Mouse (Mus musculus): ENCODE results near the gene Pde11a. TPM values are rescaled to one million over a fixed set of nuclear protein-coding genes. Genes with fewer than 3 reads are reported as not detected.

The Pde11a gene
- total RNA-seq, 2 experiments from 2014 or later: 8.0 to 8.5 TPM

DNA sequence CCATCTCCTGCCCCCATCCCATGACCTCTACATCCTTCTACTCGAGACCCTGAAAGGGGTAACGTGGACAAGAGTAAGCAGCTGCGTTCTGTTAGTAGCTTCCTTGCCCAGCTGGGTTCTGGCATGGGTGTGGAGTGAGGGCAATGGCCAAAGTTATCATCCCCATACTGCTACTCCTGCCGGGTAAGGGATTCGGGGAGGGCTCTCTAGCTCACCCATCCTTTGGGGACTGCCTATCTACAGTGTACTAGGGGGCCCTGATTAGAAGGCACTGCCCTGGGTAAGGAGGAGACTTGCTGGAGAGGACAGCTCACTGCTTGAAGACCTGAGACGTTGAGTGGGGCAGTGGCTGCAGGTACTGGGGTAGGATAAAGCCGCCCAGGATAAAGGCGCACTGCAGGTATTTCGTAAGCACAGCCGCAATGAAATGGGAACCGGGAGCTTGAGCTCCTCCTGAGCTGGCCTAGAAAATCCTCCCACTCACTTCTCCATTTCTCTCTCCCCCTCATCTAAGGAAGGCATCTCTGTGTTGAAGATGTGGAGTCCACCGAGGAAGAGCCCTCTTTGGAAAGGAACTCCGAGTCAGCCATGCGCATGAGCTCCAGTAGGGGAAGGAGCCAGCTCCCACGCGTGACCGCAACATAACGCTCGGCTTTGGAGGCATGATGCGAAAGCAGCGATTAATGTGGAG, 15.2 kb downstream of the Pde11a start:
- no peak for DNase-seq (ENCODE audit: low spot score in 2 of 2)

DNA sequence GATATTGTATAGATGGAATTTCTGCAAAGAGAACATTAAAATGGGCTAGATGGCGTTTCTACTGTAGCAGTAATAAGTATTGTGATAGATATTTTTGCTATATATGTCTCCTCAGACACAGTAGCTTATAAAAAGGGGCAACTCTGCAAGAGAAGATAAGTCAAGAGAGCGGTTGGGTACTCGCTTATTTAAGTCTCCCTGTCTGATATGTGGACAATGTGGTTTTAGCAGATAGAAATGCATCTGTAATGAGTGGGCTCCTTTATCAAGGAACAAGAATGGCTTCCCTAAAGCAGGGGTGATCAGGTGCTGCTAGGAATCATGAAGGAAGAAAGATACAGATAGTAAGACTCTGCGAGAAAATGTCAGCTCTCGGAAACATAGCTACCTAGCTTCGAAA, 18.2 kb downstream of the Pde11a start:
- no peak for DNase-seq (ENCODE audit: low spot score in 2 of 2)

GRCm38 (mm10) chr2:76319231-76319630, 19.3 kb downstream of the Pde11a start:
- DNase-seq (ENCODE audit: low spot score in 2 of 2): no peak

- no peak for DNase-seq (ENCODE audit: low spot score in 2 of 2)
These were observed 50.9 kb downstream of the Pde11a start for GRCm38 (mm10) chr2:76287671-76288070.

- peak in 1 of 2 experiments; percentile 30 for DNase-seq (ENCODE audit: low spot score in 2 of 2)
These were observed 52.3 kb downstream of the Pde11a start for GRCm38 (mm10) chr2:76286288-76286740.

- no peak for DNase-seq (ENCODE audit: low spot score in 2 of 2)
These were observed 53.4 kb downstream of the Pde11a start for GRCm38 (mm10) chr2:76285150-76285549.

- DNase-seq (ENCODE audit: low spot score in 2 of 2): peak; percentile 83 to 94
These were observed 55.0 kb downstream of the Pde11a start for GRCm38 (mm10) chr2:76283378-76284132.

- DNase-seq (ENCODE audit: low spot score in 2 of 2): no peak
These were observed 69.1 kb downstream of the Pde11a start for GRCm38 (mm10) chr2:76269494-76269893.

- peak in 1 of 2 experiments; percentile 41 for DNase-seq (ENCODE audit: low spot score in 2 of 2)
These were observed 71.2 kb downstream of the Pde11a start for GRCm38 (mm10) chr2:76267335-76267734.

- peak in 1 of 2 experiments; percentile 37 for DNase-seq (ENCODE audit: low spot score in 2 of 2)
These were observed 72.0 kb downstream of the Pde11a start for GRCm38 (mm10) chr2:76266622-76267021.

GRCm38 (mm10) chr2:76264258-76264657, 74.3 kb downstream of the Pde11a start:
- no peak for DNase-seq (ENCODE audit: low spot score in 2 of 2)

DNA sequence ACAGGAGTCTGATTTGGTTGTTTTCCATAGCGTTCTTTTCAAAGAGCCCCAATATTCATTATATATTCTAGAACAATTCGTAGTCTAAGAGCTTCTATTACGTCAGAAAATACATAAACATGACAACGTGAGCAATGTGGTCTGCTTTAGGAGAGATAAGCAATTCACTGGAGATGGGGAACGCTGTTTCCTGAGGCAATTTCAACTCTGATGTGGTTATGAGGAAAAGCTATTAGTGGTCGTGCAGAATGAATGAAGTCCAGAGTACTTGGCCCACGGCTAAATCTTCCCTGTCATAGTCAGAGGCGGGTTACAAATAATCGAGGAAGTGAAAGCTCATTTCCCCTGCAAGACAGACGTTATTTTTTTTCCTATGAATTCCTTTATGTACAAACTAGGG, 75.9 kb downstream of the Pde11a start:
- DNase-seq (ENCODE audit: low spot score in 2 of 2): no peak

- peak; percentile 57 to 81 for DNase-seq (ENCODE audit: low spot score in 2 of 2)
These were observed 83.7 kb downstream of the Pde11a start for GRCm38 (mm10) chr2:76254833-76255232.

DNA sequence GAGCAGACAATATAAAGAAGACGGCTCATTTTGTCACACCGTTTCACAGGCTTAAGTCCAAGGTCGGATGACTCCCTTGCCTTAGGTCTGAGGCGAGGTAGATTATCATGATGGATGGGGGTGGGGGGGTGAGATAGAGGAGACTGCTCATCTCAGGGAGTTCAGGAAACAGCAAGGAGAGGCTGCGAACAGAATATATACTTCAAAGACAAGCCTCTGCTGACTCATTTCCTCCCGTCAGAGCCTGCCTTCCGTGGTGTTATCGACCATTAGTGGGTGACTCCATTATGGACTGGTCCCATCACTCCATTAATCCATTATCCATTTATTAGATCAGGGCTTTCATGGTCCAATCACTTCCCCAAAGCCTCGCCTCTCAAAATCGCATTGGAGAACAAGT, 87.2 kb downstream of the Pde11a start:
- no peak for DNase-seq (ENCODE audit: low spot score in 2 of 2)

GRCm38 (mm10) chr2:76248242-76248641, 90.3 kb downstream of the Pde11a start:
- no peak for DNase-seq (ENCODE audit: low spot score in 2 of 2)

- peak in 1 of 2 experiments; percentile 6 for DNase-seq (ENCODE audit: low spot score in 2 of 2)
These were observed 99.4 kb downstream of the Pde11a start for GRCm38 (mm10) chr2:76239175-76239574.

DNA sequence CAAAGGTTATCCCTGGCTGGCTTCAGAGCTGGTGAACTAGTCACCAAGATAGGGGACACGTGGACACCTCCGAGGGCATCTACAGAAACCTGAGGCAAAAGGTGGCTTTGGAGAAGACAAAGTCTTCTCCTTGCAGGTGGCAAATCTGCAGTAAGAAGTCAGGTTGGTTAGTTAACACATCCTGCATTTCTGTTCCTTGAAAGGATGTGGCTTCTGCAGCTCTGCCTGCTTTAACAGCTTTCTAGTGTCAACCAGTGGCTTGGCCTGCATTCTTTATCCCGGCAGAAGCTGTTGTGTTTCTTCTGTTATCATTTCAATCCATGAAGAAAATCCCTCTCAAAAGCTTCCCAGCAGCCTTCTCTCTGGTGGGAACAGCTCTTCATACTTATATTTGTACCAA, 100.1 kb downstream of the Pde11a start:
- DNase-seq (ENCODE audit: low spot score in 2 of 2): no peak

DNA sequence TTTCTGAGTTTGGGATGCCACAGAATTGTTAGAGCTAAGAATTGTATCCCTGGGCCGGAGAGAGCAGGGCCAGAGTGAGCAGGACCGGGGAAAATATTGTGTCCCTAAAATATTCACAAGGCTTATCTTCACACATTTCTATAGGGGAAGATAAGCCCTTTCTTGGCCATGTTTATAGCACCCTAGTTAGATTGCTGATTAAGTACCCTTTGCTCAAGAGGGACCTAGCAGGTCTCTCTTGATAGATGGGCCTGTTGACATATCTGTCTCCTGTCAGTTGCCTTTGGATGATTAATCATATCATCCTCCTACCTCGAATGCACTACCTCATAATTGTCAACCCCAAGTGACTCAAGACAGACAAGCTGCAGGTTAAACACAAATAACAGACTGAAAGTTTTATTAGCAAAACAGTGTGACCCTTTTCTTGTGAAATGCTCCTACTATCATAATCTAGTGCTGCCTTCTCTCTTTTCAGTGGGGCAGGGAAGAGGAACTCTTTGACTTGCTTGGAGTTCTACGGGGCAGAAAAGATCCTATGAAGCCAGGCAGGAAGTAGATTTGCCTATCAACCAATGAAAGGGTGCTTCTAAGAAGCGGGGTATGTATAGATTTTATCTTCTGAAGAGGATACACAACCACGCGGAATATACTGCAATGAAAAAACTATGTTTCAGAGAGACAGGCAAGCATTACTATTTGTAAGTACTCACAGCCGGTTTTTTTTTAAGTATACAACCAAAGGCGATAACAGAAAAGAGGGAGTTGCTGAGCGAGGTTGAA, 100.7 kb downstream of the Pde11a start:
- DNase-seq (ENCODE audit: low spot score in 2 of 2): no peak

DNA sequence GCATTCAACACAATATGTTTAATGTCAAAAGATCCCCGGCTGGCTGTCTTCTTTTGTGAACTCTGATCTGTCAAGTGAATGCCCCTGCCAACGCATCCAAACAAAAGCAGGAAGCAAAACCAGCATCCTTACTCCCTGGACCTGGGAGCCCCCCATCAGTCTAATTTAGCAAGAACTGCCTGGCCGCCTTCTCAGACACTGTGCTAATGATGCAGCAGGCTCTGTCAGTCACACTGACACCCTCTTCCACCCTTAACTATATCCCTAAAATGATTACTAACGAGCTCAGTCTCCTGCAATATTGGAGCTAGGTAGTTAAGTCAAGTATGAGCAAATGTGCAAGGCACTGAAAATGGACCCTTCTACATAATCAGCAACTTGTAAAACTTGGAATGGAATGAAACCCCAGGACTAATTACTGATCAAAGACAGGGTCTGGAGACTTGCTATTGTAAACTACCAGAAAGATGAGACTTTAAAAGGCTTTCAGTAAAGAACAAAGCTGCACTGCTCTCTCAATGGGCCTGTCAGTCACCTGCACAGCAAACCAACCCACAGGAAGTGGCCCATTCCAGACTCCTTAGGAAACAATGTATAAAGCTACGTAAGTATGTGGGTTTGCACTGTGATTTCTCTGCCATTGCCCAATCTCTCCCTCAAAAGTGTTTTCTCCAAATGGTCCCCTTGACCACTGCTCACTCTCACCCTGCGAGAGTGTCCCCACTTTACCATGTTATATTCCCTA, 118.0 kb downstream of the Pde11a start:
- DNase-seq (ENCODE audit: low spot score in 2 of 2): no peak

DNA sequence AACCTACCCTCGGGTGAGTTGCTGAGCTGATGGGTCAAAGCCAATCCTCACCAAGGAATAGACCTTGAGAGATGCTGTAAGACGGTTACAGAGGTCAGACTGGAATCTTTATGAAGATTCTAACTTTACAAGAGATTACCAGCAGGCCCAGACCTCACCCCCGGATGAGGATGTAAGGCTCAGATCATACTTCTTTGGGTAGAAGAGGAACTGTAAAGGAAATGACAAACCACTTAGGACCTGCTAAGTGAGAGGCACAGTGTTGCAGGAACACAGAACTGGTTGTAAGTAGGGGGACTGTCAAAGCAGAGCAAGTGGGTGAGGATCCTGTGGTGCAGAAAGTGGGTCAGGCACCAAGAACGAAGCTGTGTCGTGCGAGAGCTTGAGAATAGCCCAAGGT, 119.0 kb downstream of the Pde11a start:
- no peak for DNase-seq (ENCODE audit: low spot score in 2 of 2)

GRCm38 (mm10) chr2:76216146-76216545, 122.4 kb downstream of the Pde11a start:
- DNase-seq (ENCODE audit: low spot score in 2 of 2): no peak
